Mouse (Mus musculus) ES-E14 (cell line): Measurements from ENCODE around the gene Ncbp1. TPM values are rescaled to one million over a fixed set of nuclear protein-coding genes. Genes with fewer than 3 reads are reported as not detected.
A peak's percentile ranks its signal among the peaks of the same experiment; 100 is the strongest.

Experiments used
- DNase-seq: peaks from one replicate; pipeline ENCODE4 v3.0.0-alpha.2; 2013; ENCODE audit warnings: low read depth, low spot score
- H3K27ac ChIP-seq: 2 replicates; pipeline ENCODE4 v1.5.1; 2012; ENCODE audit warnings: low read depth, mild to moderate bottlenecking, low read length, moderate library complexity, mixed read lengths; ENCODE audit not compliant: poor library complexity, insufficient read depth, severe bottlenecking
- H3K36me3 ChIP-seq: 2 replicates; pipeline ENCODE4 v1.6.1; 2012; ENCODE audit warnings: mild to moderate bottlenecking, low read length, moderate library complexity, mixed read lengths; ENCODE audit not compliant: control insufficient read depth, poor library complexity, insufficient read depth, severe bottlenecking
- H3K4me1 ChIP-seq, 2 experiments: fragments of 150-350 bp in 1 of 2; sonication (generic) in 1 of 2; 2 replicates each; pipeline ENCODE4 v1.6.1; 2012; ENCODE audit warnings: low read length in 2 of 2, mild to moderate bottlenecking in 1 of 2, mixed read lengths in 1 of 2; ENCODE audit not compliant: control insufficient read depth in 2 of 2, insufficient read depth in 2 of 2, poor library complexity in 1 of 2
- H3K4me3 ChIP-seq, 2 experiments: fragments of 150-350 bp in 1 of 2; sonication (generic) in 1 of 2; 2 replicates each; pipeline ENCODE4 v1.5.1; 2012; ENCODE audit warnings: low read length in 2 of 2, low read depth in 1 of 2, mild to moderate bottlenecking in 1 of 2, mixed read lengths in 1 of 2; ENCODE audit not compliant: insufficient read depth in 1 of 2, poor library complexity in 1 of 2, severe bottlenecking in 1 of 2
- H3K9ac ChIP-seq: 2 replicates; pipeline ENCODE4 v1.6.1; 2012; ENCODE audit warnings: low read depth, mild to moderate bottlenecking, low read length, mixed read lengths; ENCODE audit not compliant: poor library complexity, insufficient read depth, severe bottlenecking
- H3K9me3 ChIP-seq: fragments of 150-350 bp; sonication (generic); 2 replicates; pipeline ENCODE4 v1.6.1; 2012; ENCODE audit warnings: low read depth, mild to moderate bottlenecking, low read length; ENCODE audit not compliant: control insufficient read depth, insufficient read depth
- CHD2 ChIP-seq: IDR thresholded peaks from 2 replicates; pipeline ENCODE4 v1.6.1; 2014; ENCODE audit warnings: mild to moderate bottlenecking, low read depth, low read length, inconsistent platforms
- HCFC1 ChIP-seq: IDR thresholded peaks from 2 replicates; pipeline ENCODE4 v1.6.1; 2012; ENCODE audit warnings: low read length, inconsistent platforms, borderline replicate concordance; ENCODE audit not compliant: insufficient read depth
- MAFK ChIP-seq: IDR thresholded peaks from 2 replicates; pipeline ENCODE4 v1.6.1; 2014; ENCODE audit warnings: mild to moderate bottlenecking, low read depth, low read length, inconsistent platforms; ENCODE audit not compliant: insufficient read depth
- ZC3H11A ChIP-seq: IDR thresholded peaks from 2 replicates; pipeline ENCODE4 v1.6.1; 2012; ENCODE audit warnings: low read depth, mild to moderate bottlenecking, inconsistent platforms, low read length, borderline replicate concordance
- ZNF384 ChIP-seq: IDR thresholded peaks from 2 replicates; pipeline ENCODE4 v1.6.1; 2012; ENCODE audit warnings: low read depth, low read length, inconsistent platforms
- in situ Hi-C, 2 experiments: fragments of 600-800 bp; cut with MboI; formaldehyde crosslinking; loops; one replicate each; pipeline ENCODE4 v1.15.1; 2025; ENCODE audit warnings: low sequenced_read_pairs in 2 of 2, inconsistent platforms in 1 of 2; ENCODE audit not compliant: unreplicated experiment in 2 of 2
- total RNA-seq: library from RNA; depleted of rRNA; stranded (reverse); fragments of 300-350 nt; gene quantifications from 2 replicates; pipeline ENCODE4 v1.2.3, GENCODE M21; 2012

The Ncbp1 gene
- total RNA-seq, 1 experiment: 80.1 TPM

DNA sequence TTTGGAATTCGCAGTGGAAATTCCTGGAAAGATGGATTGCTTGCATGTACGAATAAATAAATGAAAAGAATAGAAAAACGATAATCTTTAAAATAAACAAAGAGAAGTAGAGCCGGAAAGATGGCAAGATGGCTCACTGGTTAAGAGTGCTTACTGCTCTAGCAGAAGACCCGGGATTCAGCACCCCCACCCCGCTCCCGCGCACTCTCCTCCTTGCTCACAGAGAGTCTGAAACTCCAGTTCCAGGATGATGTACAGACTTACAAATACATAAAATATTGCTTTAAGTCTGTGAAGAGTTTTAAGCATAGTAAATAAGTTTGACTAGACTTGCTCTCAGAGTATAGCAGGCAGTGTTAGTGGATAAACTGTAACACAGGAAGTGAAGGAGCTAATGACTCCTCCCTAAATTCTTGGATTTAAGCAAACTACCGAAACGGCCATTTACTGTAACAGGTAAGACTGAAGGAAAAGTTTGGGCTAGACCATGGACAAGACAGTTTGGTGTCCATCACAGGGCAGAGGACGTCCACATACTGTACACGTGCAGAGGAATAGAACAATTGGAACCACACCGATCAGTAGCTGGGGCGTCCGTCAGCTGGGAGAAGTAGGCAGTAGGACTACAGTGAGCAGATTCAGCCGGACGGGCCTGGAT is 655 bp upstream of the Ncbp1 start:
- peak overlapping the region; percentile 85 for H3K9ac ChIP-seq
- peaks cover 2% of the 10 kb centered on the region in 2 experiments; a peak in 1 of 4 replicates for H3K4me1 ChIP-seq
- in situ Hi-C loops: no loop called here
- H3K27ac ChIP-seq: peak overlapping the region; percentile 14; the same call in 1 of the 2 replicates
- H3K4me3 ChIP-seq: peak overlapping the region; percentile 75 to 97
- no peaks in the 10 kb centered on the region for H3K9me3 ChIP-seq
- H3K36me3 ChIP-seq: no peaks in the 10 kb centered on the region
- DNase-seq: peak; percentile 13
- TF ChIP-seq ZC3H11A: no peak
- no peak for TF ChIP-seq MAFK
- TF ChIP-seq HCFC1: no peak
- TF ChIP-seq CHD2: no peak
- no peak for TF ChIP-seq ZNF384

DNA sequence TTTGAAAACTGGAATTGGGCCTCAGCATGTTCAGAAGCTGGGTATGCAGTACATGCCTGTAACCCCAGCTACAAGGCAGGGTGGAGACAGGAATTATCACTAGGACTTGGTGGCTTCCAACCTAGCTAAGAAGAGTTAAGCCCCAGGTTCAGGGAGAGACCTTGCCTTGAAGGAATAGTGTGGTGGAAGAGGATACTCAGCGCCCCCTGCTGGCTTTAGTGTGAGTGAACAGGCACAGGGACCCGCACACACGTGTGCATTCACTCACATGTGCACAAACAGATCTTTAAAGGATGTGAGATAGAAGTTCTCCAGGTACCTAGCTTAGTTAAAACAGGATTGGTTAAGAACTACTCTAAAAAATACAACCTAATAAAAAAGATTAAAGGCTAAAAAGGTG is 5.9 kb downstream of the Ncbp1 start:
- peak; percentile 51 for DNase-seq
- Histone ChIP-seq H3K9me3 (no peaks in the 10 kb centered on the region), H3K9ac (no peak overlapping the region), H3K4me1 (0 out of 4 replicates have a peak, but pooled peaks cover 0 to 2% of the 10 kb centered on the region in 2 experiments), H3K4me3 (no peak overlapping the region), H3K27ac (no peak overlapping the region), H3K36me3 (peaks cover 2% of the 10 kb centered on the region; the same call in 1 of the 2 replicates)
- in situ Hi-C loops: no loop called here
- no peak for TF ChIP-seq MAFK
- TF ChIP-seq ZC3H11A: no peak
- no peak for TF ChIP-seq CHD2
- TF ChIP-seq HCFC1: no peak
- no peak for TF ChIP-seq ZNF384

GRCm38 (mm10) chr4:46146881-46147280 is 8.5 kb downstream of the Ncbp1 start:
- Histone ChIP-seq H3K36me3 (peaks cover 5% of the 10 kb centered on the region), H3K9me3 (no peaks in the 10 kb centered on the region), H3K4me1 (no peaks in the 10 kb centered on the region), H3K9ac (no peak overlapping the region), H3K4me3 (no peak overlapping the region), H3K27ac (no peak overlapping the region)
- in situ Hi-C loops: no loop called here
- TF ChIP-seq HCFC1 (no peak), ZNF384 (no peak), MAFK (no peak), CHD2 (no peak), ZC3H11A (no peak)
- DNase-seq: no peak

DNA sequence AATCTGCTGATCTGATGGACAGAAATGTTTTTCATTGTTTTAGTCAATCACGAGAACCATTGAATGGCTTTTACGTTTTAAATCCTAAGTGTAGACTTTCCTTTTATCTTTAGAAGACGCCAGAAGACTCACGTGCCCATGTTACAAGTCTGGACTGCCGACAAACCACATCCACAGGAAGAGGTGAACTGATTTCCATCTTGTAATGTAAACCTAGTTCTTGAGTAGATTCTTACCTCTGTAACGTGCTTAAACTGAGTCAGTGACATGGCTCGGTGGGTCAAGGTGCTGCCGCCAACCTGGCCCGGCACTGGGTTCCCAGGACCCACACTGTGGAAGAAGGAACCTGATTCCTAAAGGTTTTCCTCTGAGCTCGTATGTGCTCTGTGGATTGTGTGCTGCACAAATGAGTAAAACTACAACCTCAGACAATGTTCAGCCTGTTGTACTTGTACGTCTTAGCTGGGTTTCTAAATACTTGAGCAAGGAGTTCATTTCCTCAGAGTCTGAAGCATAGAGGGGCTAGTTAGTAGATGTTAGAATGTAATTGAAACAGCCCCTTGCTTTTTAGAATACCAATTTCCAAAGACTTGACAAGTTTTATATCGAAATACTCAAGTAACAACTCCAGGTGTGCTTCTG is 13.6 kb downstream of the Ncbp1 start:
- Histone ChIP-seq H3K4me1 (peaks cover 0 to 2% of the 10 kb centered on the region in 2 experiments; a peak in 1 of 4 replicates), H3K27ac (no peak overlapping the region), H3K9ac (no peak overlapping the region), H3K9me3 (no peaks in the 10 kb centered on the region), H3K4me3 (no peak overlapping the region), H3K36me3 (peaks cover 27% of the 10 kb centered on the region)
- in situ Hi-C loops: no loop called here
- no peak for DNase-seq
- no peak for TF ChIP-seq HCFC1
- TF ChIP-seq ZNF384: no peak
- TF ChIP-seq CHD2: no peak
- TF ChIP-seq ZC3H11A: no peak
- TF ChIP-seq MAFK: no peak
